In the genomic region with DNA sequence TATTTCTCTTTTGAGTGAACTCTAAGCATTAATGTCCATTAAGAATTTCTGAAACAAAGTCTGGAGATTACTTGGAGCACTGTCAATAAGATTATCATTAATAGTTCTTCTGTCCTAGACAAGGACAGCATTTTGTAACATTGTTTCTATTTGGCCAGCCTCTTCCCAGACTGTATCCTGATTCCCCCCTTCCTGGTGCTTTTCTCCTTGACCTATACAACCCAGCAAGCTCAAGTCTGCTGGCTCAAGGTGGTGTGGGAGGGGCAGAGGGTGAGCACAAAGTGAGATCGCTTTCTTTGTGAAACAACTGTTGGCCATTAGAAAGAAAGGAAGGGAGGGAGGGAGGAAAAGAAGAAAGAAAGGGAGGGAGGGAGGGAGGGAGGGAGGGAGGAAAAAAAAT, we compare ENCODE assay signal across 17 mouse cellular contexts.
DNase-seq lines count a peak whose midpoint lies in the region; TF ChIP-seq lines count a peak whose summit lies in the region.
"Had no signal": no experiment of that assay in that cellular context is flagged by ENCODE, and none has a peak within 500 bp of the region (broad histone marks: within the 10 kb centered on the region; RNA-seq: fewer than 3 reads in every experiment).

No protein-coding gene starts in this region.

- H3K9ac ChIP-seq in ES-E14 (ENCODE audit: insufficient read depth, low read depth, low read length, poor library complexity, severe bottlenecking): no peak overlapping the region
- H3K9ac ChIP-seq: forebrain, embryonic 13.5 days; heart, embryonic 13.5 days; hindbrain, embryonic 15.5 days had no signal

- H3K9me3 ChIP-seq in ES-E14 (ENCODE audit: control insufficient read depth, insufficient read depth, low read depth, low read length): no peaks in the 10 kb centered on the region
- H3K9me3 ChIP-seq: embryonic facial prominence, embryonic 10.5 days; forebrain, embryonic 13.5 days; hindbrain, embryonic 15.5 days had no signal

- no peak overlapping the region for H3K4me3 ChIP-seq in ES-E14 (ENCODE audit: insufficient read depth in 1 of 2, low read depth in 1 of 2, low read length in 2 of 2, poor library complexity in 1 of 2, severe bottlenecking in 1 of 2)
- H3K4me3 ChIP-seq: embryonic facial prominence, embryonic 10.5 days; forebrain, embryonic 13.5 days; gastrocnemius, adult 2 months; heart, embryonic 13.5 days; hindbrain, embryonic 15.5 days had no signal

- DNase-seq in adrenal gland, adult 2 months: peak; percentile 84
- DNase-seq in adrenal gland, postnatal 4 days (ENCODE audit: low spot score in 2 of 2): no peak
- peak; percentile 46 for DNase-seq in ES-E14 (ENCODE audit: low read depth, low spot score)
- DNase-seq in adrenal gland, postnatal 10 days: peak; percentile 62
- peak; percentile 49 for DNase-seq in testis, postnatal 10 days (ENCODE audit: low spot score)
- DNase-seq in cerebellum, postnatal 25 days: no peak
- DNase-seq in yolk sac, embryonic 10.5 days (ENCODE audit: low spot score): no peak
- no peak for DNase-seq in heart, adult 9 months (ENCODE audit: low spot score in 2 of 2)
- DNase-seq: cerebellum, adult 11-12 months; cerebellum, adult 9-11 months; gastrocnemius, adult 2 months; gastrocnemius, postnatal 25 days; heart, postnatal 36 days had no signal

- no peak overlapping the region for H3K27ac ChIP-seq in ES-E14 (ENCODE audit: insufficient read depth, low read depth, low read length, poor library complexity, severe bottlenecking)
- H3K27ac ChIP-seq: embryonic facial prominence, embryonic 10.5 days; forebrain, embryonic 13.5 days; gastrocnemius, adult 2 months; heart, embryonic 13.5 days; hindbrain, embryonic 15.5 days had no signal

- H3K36me3 ChIP-seq in ES-E14 (ENCODE audit: control insufficient read depth, insufficient read depth, low read length, poor library complexity, severe bottlenecking): no peaks in the 10 kb centered on the region
- H3K36me3 ChIP-seq: embryonic facial prominence, embryonic 10.5 days; heart, embryonic 13.5 days; hindbrain, embryonic 15.5 days had no signal

- peaks cover 0 to 7% of the 10 kb centered on the region in 2 experiments; a peak in 2 of 4 replicates for H3K4me1 ChIP-seq in ES-E14 (ENCODE audit: control insufficient read depth in 2 of 2, insufficient read depth in 2 of 2, low read length in 2 of 2, poor library complexity in 1 of 2)
- H3K4me1 ChIP-seq: forebrain, embryonic 13.5 days; hindbrain, embryonic 15.5 days had no signal

- in situ Hi-C loops in ES-E14 (cut with MboI; ENCODE audit: low sequenced_read_pairs in 2 of 2, unreplicated experiment in 2 of 2): no loop called here

TF ChIP-seq in ES-E14, 5 proteins besides CTCF, POLR2A, EP300 and RAD21:
- TF ChIP-seq CHD2 (IDR thresholded peaks at IDR 0.05; ENCODE audit: low read depth, low read length): no peak
- TF ChIP-seq ZNF384 (IDR thresholded peaks at IDR 0.05; ENCODE audit: low read depth, low read length): no peak
- no peak for TF ChIP-seq MAFK (IDR thresholded peaks at IDR 0.05; ENCODE audit: insufficient read depth, low read depth, low read length)
- TF ChIP-seq HCFC1 (IDR thresholded peaks at IDR 0.05; ENCODE audit: borderline replicate concordance, insufficient read depth, low read length): no peak
- no peak for TF ChIP-seq ZC3H11A (IDR thresholded peaks at IDR 0.05; ENCODE audit: borderline replicate concordance, low read depth, low read length)

Comparison
In these comparisons a context has a peak if more than half of its experiments do, and no peak if none do; other contexts are left out.
1. DNase-seq: peak in adrenal gland, adult 2 months (single experiment), ES-E14 (single experiment), adrenal gland, postnatal 10 days (single experiment) and testis, postnatal 10 days (single experiment); none in adrenal gland, postnatal 4 days (0 of 2), cerebellum, postnatal 25 days (0 of 2), yolk sac, embryonic 10.5 days (single experiment) and heart, adult 9 months (0 of 2).